Mouse (Mus musculus): ENCODE measurements at regions not wholly inside any gene's neighbourhood (a gene's known extent, or its start where the extent isn't known, plus 50 kb on each side); places are given as distances from the start of the nearest gene placed in this dataset.

DNA sequence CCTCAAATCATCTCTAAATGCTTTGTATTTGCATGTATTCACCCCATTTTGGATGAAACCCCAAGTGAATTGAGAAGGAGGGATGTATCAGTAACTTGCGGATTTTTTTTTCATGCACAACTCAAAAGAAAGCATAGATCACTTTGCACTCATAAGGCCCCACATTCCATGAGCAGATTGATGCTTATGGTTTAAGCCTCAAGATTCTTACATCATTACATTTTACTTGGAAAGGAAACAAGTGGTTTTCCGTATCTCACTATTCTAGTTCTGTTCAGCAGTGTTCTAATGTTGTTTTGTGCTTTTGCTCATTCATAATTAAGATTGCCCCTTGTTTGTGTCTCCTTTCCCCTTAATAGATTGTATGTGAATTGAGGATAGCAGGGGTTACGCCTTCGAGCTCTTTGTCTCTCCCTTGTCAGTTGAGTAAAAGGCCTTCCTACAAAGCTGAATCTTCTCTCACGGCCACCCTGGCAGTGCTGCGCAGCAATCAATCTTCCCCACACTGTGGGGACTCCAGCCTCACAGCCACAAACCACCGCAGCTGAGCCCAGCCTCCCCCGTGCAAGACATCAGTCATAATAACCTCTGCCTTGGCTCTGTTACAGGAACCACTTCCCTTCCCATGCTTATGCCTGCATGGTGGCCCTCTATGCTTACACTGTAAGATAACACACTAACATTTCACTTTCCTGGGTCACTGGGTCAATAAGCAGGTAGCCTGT, 284.5 kb downstream of the Cenpc1 start:
- no peak for TF ChIP-seq CTCF (IDR thresholded peaks at IDR 0.05; ENCODE audit: low read depth)
- TF ChIP-seq EP300 (IDR thresholded peaks at IDR 0.05; ENCODE audit: low read depth), result no peak

All from liver, postnatal 0 days (tissue).